Mouse (Mus musculus): ENCODE measurements around the gene Myh1. TPM values are rescaled to one million over a fixed set of nuclear protein-coding genes. Genes with fewer than 3 reads are reported as not detected.

The Myh1 gene
- total RNA-seq, 2 experiments from 2014 or later: not detected

- DNase-seq: peak; percentile 6 to 9
- intact Hi-C loops (cut with DNase I): no loop called here
Measured at GRCm38 (mm10) chr11:67229946-67230345, 30.1 kb downstream of the Myh1 start.

DNA sequence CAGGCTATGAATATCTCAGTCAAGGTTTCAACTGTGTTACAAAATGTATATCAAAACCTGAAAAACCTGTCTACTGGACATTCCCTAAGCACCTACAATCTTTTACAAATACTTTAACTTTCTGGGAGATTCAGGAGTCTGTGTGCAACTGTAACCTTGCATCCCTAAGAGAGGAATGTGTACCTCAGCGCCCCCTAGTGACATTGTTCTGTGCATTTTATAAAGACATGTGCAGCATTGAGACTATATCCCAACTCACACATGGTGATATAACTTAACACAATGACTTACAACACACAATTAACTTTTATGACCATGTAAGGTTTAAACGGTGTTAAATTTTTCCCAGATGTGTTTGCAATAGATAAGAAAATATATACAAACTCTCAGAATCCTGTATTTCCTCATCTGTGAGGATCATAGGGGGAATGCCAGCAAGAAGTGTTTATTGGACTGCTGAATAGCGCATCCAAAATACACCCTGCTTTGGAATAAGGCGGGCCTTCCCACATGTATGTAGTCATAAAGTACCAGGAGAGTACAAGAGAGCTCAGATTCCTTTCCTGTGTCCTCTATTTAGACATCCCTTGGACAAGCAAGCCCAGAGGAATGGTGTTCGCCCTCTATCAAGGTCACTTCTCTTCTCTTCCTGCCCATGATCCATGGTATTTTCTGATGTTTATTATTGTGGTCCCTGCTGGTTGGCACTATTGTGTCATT, 35.9 kb downstream of the Myh1 start:
- DNase-seq: peak; percentile 29 to 40
- intact Hi-C loops (cut with DNase I): loop anchor here (1.0 kb wide), 1 partner anchor 123 kb away; no protein-coding TSS in a partner anchor

- intact Hi-C loops (cut with DNase I): no loop called here
- no peak for DNase-seq
Measured at GRCm38 (mm10) chr11:67236799-67237198, 36.9 kb downstream of the Myh1 start.

DNA sequence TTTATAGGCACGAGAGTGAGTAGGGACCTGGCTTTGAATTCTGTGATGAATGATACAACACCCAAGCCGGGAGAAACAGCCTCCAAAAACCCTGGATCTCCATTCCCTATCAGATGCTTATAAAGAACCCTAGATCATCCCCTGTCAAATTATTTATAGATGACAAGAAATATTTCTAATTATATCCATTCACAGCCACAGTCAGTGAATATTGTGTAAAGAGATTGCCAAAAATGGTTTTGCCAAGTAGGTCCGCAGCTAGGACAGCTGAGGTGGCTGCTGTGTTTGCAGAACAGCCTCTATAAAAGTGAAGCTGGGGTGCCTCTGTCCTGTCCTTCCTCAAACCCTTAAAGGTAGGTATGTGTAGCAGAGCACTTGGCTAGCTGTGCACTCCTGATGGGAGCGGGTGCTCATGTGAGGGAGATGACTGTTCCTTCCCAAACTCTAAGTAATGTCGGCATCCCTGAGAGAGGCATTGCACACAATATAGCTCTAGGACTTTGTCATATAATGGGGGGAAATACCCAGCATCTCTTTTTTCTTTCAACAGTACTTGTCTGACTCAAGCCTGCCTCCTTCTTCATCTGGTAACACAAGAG, 37.7 kb downstream of the Myh1 start, which contains the start of gene Myh4:
Gene Myh4 (plus strand): TSS at position 549 of the 599 bp plus-strand sequence.
- DNase-seq: no peak
- intact Hi-C loops (cut with DNase I): no loop called here

- no peak for DNase-seq
- intact Hi-C loops (cut with DNase I): no loop called here
Measured at GRCm38 (mm10) chr11:67241051-67241450, 41.2 kb downstream of the Myh1 start.

- intact Hi-C loops (cut with DNase I): no loop called here
- DNase-seq: no peak
Measured at GRCm38 (mm10) chr11:67253691-67254090, 53.8 kb downstream of the Myh1 start.

GRCm38 (mm10) chr11:67257048-67257447, 57.2 kb downstream of the Myh1 start:
- intact Hi-C loops (cut with DNase I): no loop called here
- DNase-seq: no peak

DNA sequence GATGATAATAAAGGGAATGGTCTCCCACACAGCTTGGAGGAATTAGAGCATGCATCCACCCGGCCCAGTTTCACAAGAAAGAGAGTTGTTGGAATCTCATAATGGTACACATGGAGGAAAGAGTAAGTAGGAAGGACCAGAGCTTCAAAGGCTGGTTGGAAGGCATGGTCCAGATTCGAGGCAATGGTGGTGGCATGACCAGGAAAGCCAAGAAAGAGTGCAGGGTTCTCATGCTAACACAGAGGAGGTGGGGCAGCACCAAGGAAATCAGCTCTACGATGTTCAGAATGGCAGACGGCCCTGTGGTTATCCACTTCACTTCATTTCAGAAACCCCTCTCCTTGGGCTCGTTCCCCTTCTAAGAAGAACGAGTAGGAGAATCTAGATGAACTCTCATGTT, 61.1 kb downstream of the Myh1 start:
- intact Hi-C loops (cut with DNase I): no loop called here
- no peak for DNase-seq

Other genes with a start within 250 kb of the Myh1 start
- gene Tmem238l, start 243.4 kb upstream of the Myh1 start, total RNA-seq (2021): not detected
- 1 to 10 TPM; 1.5 to 1.9 TPM for gene Tmem220, start 174.9 kb upstream of the Myh1 start, total RNA-seq (2021)
- gene Adprm, start 147.5 kb upstream of the Myh1 start, total RNA-seq (2021): 10 to 100 TPM; 12.5 to 16.3 TPM
- 10 to 100 TPM; 17.9 to 21.2 TPM for gene Sco1, start 147.4 kb upstream of the Myh1 start, total RNA-seq (2021)
- not detected for gene Myh3, start 121.8 kb upstream of the Myh1 start, total RNA-seq (2021)
- gene Myh2, start 29.0 kb upstream of the Myh1 start, total RNA-seq (2021): not detected
- under 1 TPM in 1 of 2 experiments, not detected in 1; 0.08 TPM for gene Myh4, start 38.0 kb downstream of the Myh1 start, total RNA-seq (2021)
- gene Myh8, start 77.1 kb downstream of the Myh1 start, total RNA-seq (2021): under 1 TPM; 0.05 to 0.17 TPM
- gene Myh13, start 121.6 kb downstream of the Myh1 start, total RNA-seq (2021): not detected

Measured in heart, postnatal 36 days (tissue).